Mouse (Mus musculus): ENCODE measurements around the gene Rnf34. TPM values are rescaled to one million over a fixed set of nuclear protein-coding genes. Genes with fewer than 3 reads are reported as not detected.

The Rnf34 gene
- 10 to 100 TPM; 15.9 to 26.0 TPM for total RNA-seq (2021)
- long read RNA-seq, experiment 1, full-length matches to known transcripts, result 32 of 33 reads
- long read RNA-seq, experiment 1, partial matches to known transcripts, result 0 of 33 reads
- long read RNA-seq, experiment 1, other reads (novel, unspliced or antisense), result 1 of 33 reads
- long read RNA-seq, experiment 2, full-length matches to known transcripts, result 63 of 70 reads
- long read RNA-seq, experiment 2, partial matches to known transcripts, result 6 of 70 reads
- long read RNA-seq, experiment 2, other reads (novel, unspliced or antisense), result 1 of 70 reads

GRCm38 (mm10) chr5:122849521-122850318 is at the start of gene Rnf34:
Rnf34 (plus strand) TSS chr5:122850048.
- DNase-seq (ENCODE audit: low spot score in 2 of 2), result peak; percentile 91 to 92

GRCm38 (mm10) chr5:122800345-122801010 is 49.4 kb upstream of the Rnf34 start:
- DNase-seq (ENCODE audit: low spot score in 2 of 2), result no peak

- DNase-seq (ENCODE audit: low spot score in 2 of 2), result no peak
Observed at GRCm38 (mm10) chr5:122801684-122802083, 48.2 kb upstream of the Rnf34 start.

DNA sequence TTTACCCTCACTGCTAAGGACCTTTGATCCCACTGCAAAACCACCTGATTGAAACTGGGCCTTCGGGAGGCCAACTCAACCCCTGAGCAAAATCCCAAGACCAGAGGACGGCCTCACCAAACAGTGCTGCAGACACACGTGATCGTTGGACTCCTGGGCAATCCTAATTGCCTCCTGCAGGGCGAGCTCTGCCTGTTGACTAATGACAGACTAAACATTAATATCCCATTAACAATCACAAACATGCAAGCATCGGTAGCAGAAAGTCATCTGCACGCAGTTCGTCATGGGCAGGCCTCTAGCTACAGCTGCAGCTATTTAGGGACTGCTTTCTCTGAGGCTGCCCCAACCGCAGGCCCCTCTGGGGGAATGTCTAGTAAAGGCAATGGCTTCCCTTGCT is 47.1 kb upstream of the Rnf34 start:
- DNase-seq (ENCODE audit: low spot score in 2 of 2), result no peak

DNA sequence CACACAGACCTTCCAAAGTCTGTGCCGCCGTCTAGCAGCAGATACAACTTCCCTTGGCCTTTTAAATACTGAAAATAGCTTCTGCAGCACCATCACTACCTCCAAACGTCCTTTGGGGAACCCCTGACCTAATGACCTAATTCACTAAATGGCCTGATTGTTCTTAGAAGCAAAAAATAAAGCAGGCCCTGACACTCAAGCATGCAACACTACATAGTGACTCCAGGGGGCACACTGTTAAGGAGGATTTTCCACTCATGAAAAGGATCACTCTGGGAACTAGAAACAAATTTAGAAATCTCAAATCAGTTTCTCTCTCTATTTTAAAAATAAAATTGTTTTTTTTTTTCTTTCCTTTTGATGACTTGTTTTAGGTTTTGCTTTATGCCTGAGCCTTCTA is 44.3 kb upstream of the Rnf34 start:
- DNase-seq (ENCODE audit: low spot score in 2 of 2), result no peak

GRCm38 (mm10) chr5:122811364-122812079 is 38.3 kb upstream of the Rnf34 start:
- DNase-seq (ENCODE audit: low spot score in 2 of 2), result peak; percentile 63 to 73

GRCm38 (mm10) chr5:122812699-122813098 is 37.1 kb upstream of the Rnf34 start:
- no peak for DNase-seq (ENCODE audit: low spot score in 2 of 2)

- peak; percentile 86 to 90 for DNase-seq (ENCODE audit: low spot score in 2 of 2)
Observed at GRCm38 (mm10) chr5:122820777-122821523, 28.9 kb upstream of the Rnf34 start, which contains the start of gene Anapc5. Anapc5 (minus strand) TSS chr5:122821339.

DNA sequence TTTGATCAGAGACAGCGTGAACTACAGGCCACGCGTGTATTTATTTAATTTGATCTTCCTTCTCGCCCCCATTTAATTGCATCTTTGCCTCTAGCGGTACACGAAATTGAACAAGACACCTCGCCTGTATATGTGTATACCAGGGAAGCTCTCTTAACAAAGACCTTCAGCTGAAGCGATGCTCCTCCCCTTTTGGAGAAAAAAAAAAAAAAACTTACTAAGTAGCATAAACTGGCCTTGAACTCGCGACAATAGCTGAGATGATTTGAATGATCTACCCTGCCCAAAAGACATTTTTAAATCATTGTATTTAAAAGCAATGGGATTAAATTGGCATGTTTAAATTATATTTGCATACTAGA is 28.3 kb upstream of the Rnf34 start:
- no peak for DNase-seq (ENCODE audit: low spot score in 2 of 2)

DNA sequence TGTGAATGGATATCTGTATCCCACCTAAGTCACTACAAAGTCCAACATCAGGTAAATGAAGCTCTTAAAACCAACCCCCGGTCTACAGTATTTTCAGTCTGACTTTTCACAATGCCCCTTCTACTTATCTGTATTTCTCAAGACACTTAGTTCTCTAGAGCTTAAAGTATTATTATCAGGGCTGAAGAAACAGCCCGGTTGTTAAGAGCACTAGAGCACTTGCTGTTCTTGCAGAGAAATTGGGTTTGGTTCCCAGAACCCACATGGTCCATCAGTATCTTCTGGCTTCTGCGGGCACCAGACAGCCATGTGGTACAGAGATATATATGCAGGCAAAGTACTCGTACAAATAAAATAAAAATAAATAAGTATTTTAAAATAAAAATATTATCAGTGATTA is 27.4 kb upstream of the Rnf34 start:
- no peak for DNase-seq (ENCODE audit: low spot score in 2 of 2)

DNA sequence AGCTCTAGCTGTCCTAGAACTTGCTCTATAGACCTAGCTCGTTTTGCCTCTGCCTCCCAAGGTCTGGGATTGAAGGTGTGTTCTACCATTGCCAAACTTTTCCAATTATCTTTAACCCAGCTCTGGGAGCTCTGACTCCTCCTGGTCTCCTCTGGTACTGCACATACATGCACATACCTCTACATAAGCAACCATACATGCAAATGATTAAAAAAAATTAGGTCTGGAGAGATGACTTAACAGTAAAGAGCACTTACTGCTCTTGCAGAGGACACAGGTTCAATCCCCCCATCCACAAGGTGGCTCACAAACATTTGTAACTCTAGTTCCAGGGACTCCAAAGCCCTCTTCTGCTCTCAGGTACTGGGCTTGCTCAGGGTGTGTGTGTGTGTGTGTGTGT is 25.9 kb upstream of the Rnf34 start:
- no peak for DNase-seq (ENCODE audit: low spot score in 2 of 2)

- DNase-seq (ENCODE audit: low spot score in 2 of 2), result no peak
Observed at GRCm38 (mm10) chr5:122824450-122824849, 25.4 kb upstream of the Rnf34 start.

DNA sequence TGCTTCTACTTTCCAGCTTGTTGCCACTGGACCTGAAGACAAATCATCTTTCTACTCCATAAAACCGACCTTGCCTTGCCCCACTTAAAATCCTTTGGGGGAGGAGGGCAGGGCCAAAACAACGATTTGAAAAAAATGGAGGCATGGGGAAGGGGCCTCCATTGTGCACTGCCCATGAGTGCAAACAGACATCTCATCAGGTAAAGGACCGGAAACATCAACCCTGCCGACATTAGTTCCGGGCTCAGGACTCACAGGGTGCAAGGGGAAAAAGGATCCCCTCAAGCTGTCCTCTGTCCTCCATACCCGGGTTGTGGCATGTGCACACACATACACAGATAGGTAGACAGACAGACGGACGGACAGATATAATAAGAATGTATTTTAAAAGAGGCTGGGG is 24.7 kb upstream of the Rnf34 start:
- no peak for DNase-seq (ENCODE audit: low spot score in 2 of 2)

- DNase-seq (ENCODE audit: low spot score in 2 of 2), result no peak
Observed at GRCm38 (mm10) chr5:122832536-122832935, 17.3 kb upstream of the Rnf34 start.

GRCm38 (mm10) chr5:122832996-122833395 is 16.9 kb upstream of the Rnf34 start:
- DNase-seq (ENCODE audit: low spot score in 2 of 2), result no peak

GRCm38 (mm10) chr5:122841126-122841525 is 8.7 kb upstream of the Rnf34 start:
- DNase-seq (ENCODE audit: low spot score in 2 of 2), result no peak

DNA sequence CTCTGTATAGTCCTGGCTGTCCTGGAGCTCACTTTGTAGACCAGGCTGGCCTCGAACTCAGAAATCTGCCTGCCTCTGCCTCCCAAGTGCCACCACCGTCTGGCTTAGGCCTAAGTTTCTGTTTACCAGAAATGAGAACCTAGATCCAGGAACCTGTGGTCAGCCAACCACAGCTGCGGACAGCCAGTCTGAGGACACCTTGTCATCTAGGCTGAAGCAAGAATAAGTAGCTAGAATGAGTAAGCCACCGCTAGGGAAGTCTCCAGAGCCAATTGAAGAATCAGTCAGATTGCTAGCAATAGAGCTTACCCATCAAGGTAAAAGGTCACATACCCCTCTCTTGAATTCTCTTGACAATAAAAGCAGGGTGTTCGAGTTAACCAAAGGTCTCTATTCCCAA is 6.0 kb upstream of the Rnf34 start:
- no peak for DNase-seq (ENCODE audit: low spot score in 2 of 2)

DNA sequence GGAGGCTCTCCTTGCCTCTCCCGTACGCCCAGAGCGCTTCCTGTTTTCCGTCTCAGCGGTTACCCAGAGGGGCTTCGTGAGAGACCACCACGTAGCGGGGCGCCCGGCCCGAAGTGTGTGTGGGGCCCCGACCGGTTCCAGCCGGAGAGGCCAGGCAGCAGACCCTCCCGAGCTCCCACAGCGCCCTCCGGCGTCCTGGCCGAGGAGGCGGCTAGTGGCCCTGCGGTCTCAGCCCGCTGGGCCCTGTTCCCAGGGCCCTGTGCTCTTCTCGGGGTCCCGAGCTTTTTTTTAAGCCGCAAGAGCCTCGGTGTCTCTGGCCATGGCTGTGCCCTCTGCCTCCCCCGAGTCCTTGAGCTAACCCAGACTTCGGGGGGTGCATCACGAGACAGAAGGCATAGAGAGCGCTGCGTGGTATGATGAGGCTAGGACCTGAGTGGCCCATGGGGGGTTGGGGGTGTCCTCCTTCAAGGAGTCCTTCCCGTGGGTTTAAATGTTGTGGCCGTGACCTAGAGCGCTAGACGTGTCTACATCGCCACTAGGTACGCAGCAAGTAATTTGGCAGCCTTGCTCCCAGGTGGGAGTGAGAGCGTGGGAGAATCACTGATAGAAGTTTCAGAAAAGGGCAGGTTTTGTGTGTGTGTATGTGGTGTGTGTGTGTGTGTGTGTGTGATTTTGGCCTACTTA is 613 bp downstream of the Rnf34 start:
- no peak for DNase-seq (ENCODE audit: low spot score in 2 of 2)

DNA sequence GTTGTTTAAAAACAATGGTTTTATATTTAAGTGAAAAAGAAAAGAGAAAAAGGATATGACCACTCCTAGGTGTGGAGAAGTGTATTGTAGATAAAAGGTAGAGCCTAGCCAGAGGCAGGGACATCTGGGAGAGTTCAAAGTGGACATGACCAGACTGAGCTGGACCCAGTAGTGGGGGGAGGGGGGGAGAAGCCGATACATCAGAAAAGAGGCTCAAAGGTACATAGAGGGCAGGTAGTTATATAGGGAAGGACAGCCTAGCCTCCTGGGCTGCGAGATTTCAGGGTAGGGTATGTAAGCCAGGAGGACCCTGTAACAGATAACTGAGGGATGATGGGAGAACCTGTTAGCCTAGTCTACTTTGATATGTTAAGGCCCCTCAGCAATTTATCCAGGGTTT is 2.8 kb downstream of the Rnf34 start:
- DNase-seq (ENCODE audit: low spot score in 2 of 2), result no peak

DNA sequence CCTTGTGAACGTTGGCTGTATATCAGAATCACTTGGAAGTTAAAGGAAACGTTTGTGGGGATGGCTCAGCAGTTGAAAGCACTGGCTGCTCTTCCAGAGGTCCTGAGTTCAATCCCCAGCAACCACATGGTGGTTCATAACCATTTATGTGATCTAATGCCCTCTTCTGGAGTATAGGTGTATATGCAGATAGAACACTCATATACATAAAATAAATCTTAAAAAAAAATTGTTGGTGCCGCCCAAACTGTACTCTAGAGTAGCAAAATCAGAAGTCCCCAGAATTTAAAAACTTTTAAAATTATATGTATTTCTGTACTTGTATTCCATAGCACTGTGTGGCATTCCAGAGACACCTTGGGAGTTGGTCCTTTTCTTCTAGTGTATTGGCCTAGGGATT is 6.0 kb downstream of the Rnf34 start:
- DNase-seq (ENCODE audit: low spot score in 2 of 2), result no peak
